Mouse (Mus musculus) G1E (cell line): Measurements from ENCODE around the gene Dync1li2. TPM values are rescaled to one million over a fixed set of nuclear protein-coding genes. Genes with fewer than 3 reads are reported as not detected.

Source experiments
- ATAC-seq: 2 replicates; pipeline ENCODE4 v1.8.0; 2016; ENCODE audit warnings: mild to moderate bottlenecking; ENCODE audit not compliant: insufficient number of reproducible peaks, poor library complexity, low FRiP score, severe bottlenecking; ENCODE audit errors: extremely low read depth
- DNase-seq: peaks from one replicate; pipeline ENCODE4 v3.0.0; 2012; ENCODE audit warnings: low spot score
- H3K27me3 ChIP-seq: 2 replicates; pipeline ENCODE4 v1.6.1; 2012; ENCODE audit warnings: mild to moderate bottlenecking, low read length, inconsistent platforms; ENCODE audit not compliant: insufficient read depth
- H3K36me3 ChIP-seq: replicated peaks from 2 replicates; pipeline ENCODE3; 2012; ENCODE audit warnings: mild to moderate bottlenecking, inconsistent platforms
- H3K4me1 ChIP-seq: 2 replicates; pipeline ENCODE4 v1.6.1; 2012; ENCODE audit warnings: low read depth, low read length, inconsistent platforms, mixed read lengths; ENCODE audit not compliant: insufficient read depth
- H3K4me3 ChIP-seq: 2 replicates; pipeline ENCODE4 v1.5.1; 2012; ENCODE audit warnings: low read depth, mild to moderate bottlenecking, inconsistent platforms, low read length, moderate library complexity, mixed read lengths
- H3K9me3 ChIP-seq: replicated peaks from 2 replicates; pipeline ENCODE4 v1.6.1; 2012; ENCODE audit warnings: inconsistent platforms
- CTCF ChIP-seq: IDR thresholded peaks from 2 replicates; pipeline ENCODE4 v1.5.1; 2012; ENCODE audit warnings: low read depth, low read length, inconsistent platforms, mixed read lengths
- GATA1 ChIP-seq: IDR thresholded peaks from 2 replicates; pipeline ENCODE4 v1.6.1; 2012; ENCODE audit warnings: borderline replicate concordance, low read length, inconsistent platforms, mixed read lengths
- GATA2 ChIP-seq: IDR thresholded peaks from 2 replicates; pipeline ENCODE4 v1.6.1; 2012; ENCODE audit warnings: low read depth, low read length, inconsistent platforms, borderline replicate concordance
- POLR2AphosphoS5 ChIP-seq: IDR thresholded peaks from 2 replicates; pipeline ENCODE4 v1.6.1; 2012; ENCODE audit warnings: low read depth, low read length, inconsistent platforms; ENCODE audit not compliant: insufficient replicate concordance
- TAL1 ChIP-seq: conservative IDR thresholded peaks from 2 replicates; pipeline ENCODE4 v1.6.1; 2012; ENCODE audit warnings: low read depth, low read length, inconsistent platforms, mixed read lengths
- polyA plus RNA-seq: library from polyadenylated mRNA; stranded (reverse); fragments of >175 nt; gene quantifications from 2 replicates; pipeline ENCODE4 v1.2.3, GENCODE M21; 2012
- total RNA-seq, 2 experiments: library from RNA; stranded (forward) in 1 of 2; stranded (reverse) in 1 of 2; fragments of 200-1000 nt in 1 of 2; fragments of >200 nt in 1 of 2; fragmentation: Nextera tagmentation in 1 of 2; gene quantifications; 2 replicates each; pipeline ENCODE4 v1.2.3; 2014 to 2017

Dync1li2 gene
- total and polyA plus RNA-seq, 3 experiments, result 13.9 to 52.5 (median 32.1) TPM

- no peak for TF ChIP-seq GATA1
- no peak for TF ChIP-seq POLR2AphosphoS5
- no peak for TF ChIP-seq GATA2
- TF ChIP-seq TAL1, result no peak
- TF ChIP-seq CTCF, result no peak
- Histone ChIP-seq H3K4me1 (no peaks in the 10 kb centered on the region), H3K36me3 (peaks cover 7% of the 10 kb centered on the region), H3K27me3 (peaks cover 4% of the 10 kb centered on the region; the same call in 1 of the 2 replicates), H3K4me3 (no peak overlapping the region), H3K9me3 (no peaks in the 10 kb centered on the region)
- no peak for DNase-seq
- no peak for ATAC-seq
Observed at GRCm38 (mm10) chr8:104411468-104411867, 31.4 kb downstream of the Dync1li2 start.

GRCm38 (mm10) chr8:104410628-104411273 lies 32.1 kb downstream of the Dync1li2 start:
- Histone ChIP-seq H3K9me3 (no peaks in the 10 kb centered on the region), H3K27me3 (peaks cover 4% of the 10 kb centered on the region; the same call in 1 of the 2 replicates), H3K36me3 (peaks cover 6% of the 10 kb centered on the region), H3K4me1 (no peaks in the 10 kb centered on the region), H3K4me3 (no peak overlapping the region)
- DNase-seq, result no peak
- no peak for ATAC-seq
- TF ChIP-seq GATA1 (no peak), CTCF (no peak), POLR2AphosphoS5 (no peak), GATA2 (no peak), TAL1 (no peak)

- DNase-seq (no peak), ATAC-seq (no peak)
- no peak for TF ChIP-seq POLR2AphosphoS5
- TF ChIP-seq GATA1, result no peak
- no peak for TF ChIP-seq TAL1
- no peak for TF ChIP-seq GATA2
- no peak for TF ChIP-seq CTCF
- H3K36me3 ChIP-seq, result no peaks in the 10 kb centered on the region
- H3K27me3 ChIP-seq, result peaks cover 4% of the 10 kb centered on the region; the same call in 1 of the 2 replicates
- no peaks in the 10 kb centered on the region for H3K4me1 ChIP-seq
- no peak overlapping the region for H3K4me3 ChIP-seq
- no peaks in the 10 kb centered on the region for H3K9me3 ChIP-seq
Observed at GRCm38 (mm10) chr8:104408328-104409110, 34.3 kb downstream of the Dync1li2 start.

GRCm38 (mm10) chr8:104406340-104407128 lies 36.3 kb downstream of the Dync1li2 start:
- ATAC-seq (no peak), DNase-seq (no peak)
- Histone ChIP-seq H3K4me3 (no peak overlapping the region), H3K4me1 (no peaks in the 10 kb centered on the region), H3K27me3 (no peaks in the 10 kb centered on the region; the same call in 1 of the 2 replicates), H3K9me3 (no peaks in the 10 kb centered on the region), H3K36me3 (no peaks in the 10 kb centered on the region)
- TF ChIP-seq TAL1 (no peak), CTCF (no peak), POLR2AphosphoS5 (no peak), GATA2 (no peak), GATA1 (no peak)

GRCm38 (mm10) chr8:104405430-104406187 lies 37.2 kb downstream of the Dync1li2 start:
- H3K4me1 ChIP-seq, result no peaks in the 10 kb centered on the region
- ATAC-seq (no peak), DNase-seq (no peak)
- no peaks in the 10 kb centered on the region for H3K36me3 ChIP-seq
- no peak overlapping the region for H3K4me3 ChIP-seq
- no peaks in the 10 kb centered on the region; the same call in 1 of the 2 replicates for H3K27me3 ChIP-seq
- no peak for TF ChIP-seq POLR2AphosphoS5
- no peak for TF ChIP-seq GATA1
- TF ChIP-seq GATA2, result no peak
- no peak for TF ChIP-seq TAL1
- no peak for TF ChIP-seq CTCF
- H3K9me3 ChIP-seq, result no peaks in the 10 kb centered on the region
